Mouse (Mus musculus) midbrain, embryonic 15.5 days (tissue): Measurements from ENCODE around the gene Arfgap2. TPM values are rescaled to one million over a fixed set of nuclear protein-coding genes. Genes with fewer than 3 reads are reported as not detected.

Experiments
- ATAC-seq: fragments of 200-750 bp; cut with Nextera tagmentation; replicated peaks from 2 replicates; pipeline ENCODE4 v1.8.0; 2017; ENCODE audit warnings: moderate TSS enrichment
- H3K27ac ChIP-seq: fragments of 300-500 bp; sonication (generic); 2 replicates; pipeline ENCODE4 v1.5.1; 2015; ENCODE audit warnings: mild to moderate bottlenecking, inconsistent platforms
- H3K27me3 ChIP-seq: fragments of 300-500 bp; sonication (generic); replicated peaks from 2 replicates; pipeline ENCODE4 v1.6.1; 2015; ENCODE audit warnings: inconsistent platforms
- H3K36me3 ChIP-seq: fragments of 300-500 bp; sonication (generic); replicated peaks from 2 replicates; pipeline ENCODE4 v1.6.1; 2015; ENCODE audit warnings: inconsistent platforms
- H3K4me1 ChIP-seq: fragments of 300-500 bp; sonication (generic); 2 replicates; pipeline ENCODE4 v1.6.1; 2015; ENCODE audit warnings: inconsistent platforms
- H3K4me2 ChIP-seq: fragments of 300-500 bp; sonication (generic); 2 replicates; pipeline ENCODE4 v1.6.1; 2015; ENCODE audit warnings: inconsistent platforms, mild to moderate bottlenecking, moderate library complexity
- H3K4me3 ChIP-seq: fragments of 300-500 bp; sonication (generic); 2 replicates; pipeline ENCODE4 v1.5.1; 2015; ENCODE audit warnings: mild to moderate bottlenecking, inconsistent platforms
- H3K9ac ChIP-seq: fragments of 300-500 bp; sonication (generic); 2 replicates; pipeline ENCODE4 v1.6.1; 2015; ENCODE audit warnings: mild to moderate bottlenecking, inconsistent platforms
- H3K9me3 ChIP-seq: fragments of 300-500 bp; sonication (generic); 2 replicates; pipeline ENCODE4 v1.6.1; 2016; ENCODE audit warnings: inconsistent platforms
- WGBS: fragments of 180-500 bp; shearing (Covaris S2); methylation state at CpG from one replicate; pipeline ENCODE4 v1.1.7; 2015; ENCODE audit warnings: mixed read lengths; 5-methylcytosine and 5-hydroxymethylcytosine counted together
- polyA plus RNA-seq: library from polyadenylated mRNA; unstranded; fragments of >200 nt; fragmentation: Nextera tagmentation; extraction: Ambion mirVana; gene quantifications from 2 replicates; pipeline ENCODE4 v1.2.1, GENCODE M21; 2015

Arfgap2 gene
- polyA plus RNA-seq, 1 experiment from 2014 or later: 76.1 TPM

DNA sequence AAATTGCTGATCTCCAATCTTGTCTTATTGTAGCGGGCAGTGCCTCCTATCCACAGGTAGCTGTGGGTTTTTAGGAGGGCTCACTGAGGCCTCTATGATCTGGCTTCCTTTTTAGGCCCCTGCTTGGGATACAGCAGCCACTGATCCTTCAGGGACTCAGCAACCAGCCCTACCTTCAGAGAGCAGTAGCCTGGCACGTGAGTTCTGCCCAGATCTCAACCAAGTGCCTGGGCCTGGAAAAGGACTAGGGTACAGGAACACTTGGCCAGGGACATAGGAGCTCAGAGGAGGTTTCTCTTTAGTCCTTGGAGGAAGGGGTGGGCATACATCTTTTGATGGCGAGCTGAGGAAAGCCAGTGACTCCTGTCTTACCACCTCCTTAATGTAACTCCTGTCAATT, 3.3 kb downstream of the Arfgap2 start:
- Histone ChIP-seq H3K27me3 (no peaks in the 10 kb centered on the region), H3K4me3 (no peak overlapping the region), H3K27ac (no peak overlapping the region), H3K9ac (no peak overlapping the region), H3K4me2 (no peak overlapping the region), H3K9me3 (no peaks in the 10 kb centered on the region), H3K4me1 (peaks cover 20% of the 10 kb centered on the region), H3K36me3 (peaks cover 53% of the 10 kb centered on the region)
- ATAC-seq: no peak
- WGBS: 94% methylated on average over 3 of the region's 3 CpGs

DNA sequence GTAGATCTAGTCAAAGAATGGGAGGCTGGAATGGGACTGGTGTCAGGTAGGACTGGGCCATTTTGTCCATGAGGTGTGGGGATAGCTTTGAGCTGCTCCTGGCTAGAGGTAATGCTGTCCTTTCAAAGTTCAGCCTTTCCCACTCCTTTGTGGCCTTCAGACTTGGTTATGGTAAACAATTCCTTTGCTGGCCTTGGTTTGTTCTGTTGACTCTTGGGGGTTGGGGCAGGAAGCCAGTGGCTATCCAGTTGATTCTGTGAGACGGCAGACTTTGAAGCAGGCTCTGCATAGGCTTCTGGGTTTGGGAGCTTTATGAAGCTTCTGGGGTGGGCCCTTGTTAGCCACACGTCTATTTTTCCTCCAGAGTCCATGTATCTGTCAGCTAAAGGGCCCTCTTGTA, 3.9 kb downstream of the Arfgap2 start:
- no peaks in the 10 kb centered on the region for H3K9me3 ChIP-seq
- H3K27me3 ChIP-seq: no peaks in the 10 kb centered on the region
- no peak overlapping the region for H3K9ac ChIP-seq
- H3K36me3 ChIP-seq: peaks cover 60% of the 10 kb centered on the region
- 83% methylated on average over 2 of the region's 2 CpGs for WGBS
- H3K4me2 ChIP-seq: no peak overlapping the region
- H3K4me3 ChIP-seq: no peak overlapping the region
- H3K27ac ChIP-seq: no peak overlapping the region
- no peak for ATAC-seq
- H3K4me1 ChIP-seq: peaks cover 20% of the 10 kb centered on the region

DNA sequence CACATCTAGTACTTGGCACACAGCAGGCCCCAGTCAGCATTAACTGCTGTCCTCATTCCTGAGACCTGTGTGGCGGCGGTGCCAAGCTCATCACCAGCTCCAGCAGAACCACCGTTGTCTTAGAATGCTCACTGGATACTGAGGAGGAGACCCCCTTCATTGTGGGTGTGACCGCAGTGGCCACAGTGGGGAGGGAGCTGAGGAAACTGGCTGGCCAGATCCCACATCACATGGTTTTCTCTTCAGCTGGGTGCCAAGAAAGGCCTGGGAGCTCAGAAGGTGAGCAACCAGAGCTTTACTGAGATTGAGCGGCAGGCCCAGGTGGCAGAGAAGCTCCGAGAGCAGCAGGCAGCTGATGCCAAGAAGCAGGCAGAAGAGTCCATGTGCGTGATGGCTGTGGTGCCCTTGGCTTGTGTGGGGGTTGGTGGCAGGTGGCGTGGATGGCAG, 4.9 kb downstream of the Arfgap2 start:
- peaks cover 70% of the 10 kb centered on the region for H3K36me3 ChIP-seq
- peaks cover 11% of the 10 kb centered on the region for H3K4me1 ChIP-seq
- H3K4me2 ChIP-seq: no peak overlapping the region
- no peaks in the 10 kb centered on the region for H3K9me3 ChIP-seq
- no peak overlapping the region for H3K27ac ChIP-seq
- no peak overlapping the region for H3K9ac ChIP-seq
- WGBS: 95% methylated on average over 8 of the region's 8 CpGs
- no peak overlapping the region for H3K4me3 ChIP-seq
- ATAC-seq: no peak
- H3K27me3 ChIP-seq: no peaks in the 10 kb centered on the region

DNA sequence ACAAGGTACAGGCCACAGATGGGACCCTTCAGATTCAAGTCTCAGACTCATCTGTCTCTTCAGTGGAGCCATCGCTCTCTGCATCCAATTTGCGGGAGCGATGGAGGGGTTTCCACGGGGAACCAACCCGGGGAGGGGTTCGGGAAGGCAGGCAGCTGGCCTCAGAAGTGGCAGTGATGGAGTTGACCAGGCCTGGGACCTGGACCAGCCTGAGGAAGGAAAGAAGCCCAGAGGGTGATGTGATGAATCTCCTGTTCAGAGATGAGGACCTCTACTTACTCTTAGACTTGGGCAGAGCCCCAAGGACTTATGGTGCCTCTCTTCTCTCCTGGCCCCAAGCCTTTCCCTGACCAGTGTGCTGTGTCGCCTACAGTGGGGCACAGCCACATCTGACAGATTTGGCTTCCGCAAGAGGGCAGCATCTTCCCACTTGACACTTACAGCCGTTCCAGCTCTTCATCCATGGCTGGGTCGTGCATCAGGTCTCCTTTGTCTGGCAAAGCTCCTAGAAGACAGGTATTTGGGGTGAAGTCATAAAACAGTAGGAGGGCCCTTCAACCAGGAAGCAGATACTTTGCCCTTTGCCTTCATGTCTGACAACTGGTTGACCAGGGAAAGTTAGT, 14.1 kb downstream of the Arfgap2 start:
- H3K27me3 ChIP-seq: no peaks in the 10 kb centered on the region
- no peak overlapping the region for H3K9ac ChIP-seq
- H3K4me1 ChIP-seq: no peaks in the 10 kb centered on the region
- H3K36me3 ChIP-seq: peaks cover 19% of the 10 kb centered on the region
- no peaks in the 10 kb centered on the region for H3K9me3 ChIP-seq
- no peak overlapping the region for H3K4me2 ChIP-seq
- 41% methylated on average over 10 of the region's 10 CpGs for WGBS
- no peak overlapping the region for H3K27ac ChIP-seq
- H3K4me3 ChIP-seq: no peak overlapping the region
- ATAC-seq: peak; percentile 69

DNA sequence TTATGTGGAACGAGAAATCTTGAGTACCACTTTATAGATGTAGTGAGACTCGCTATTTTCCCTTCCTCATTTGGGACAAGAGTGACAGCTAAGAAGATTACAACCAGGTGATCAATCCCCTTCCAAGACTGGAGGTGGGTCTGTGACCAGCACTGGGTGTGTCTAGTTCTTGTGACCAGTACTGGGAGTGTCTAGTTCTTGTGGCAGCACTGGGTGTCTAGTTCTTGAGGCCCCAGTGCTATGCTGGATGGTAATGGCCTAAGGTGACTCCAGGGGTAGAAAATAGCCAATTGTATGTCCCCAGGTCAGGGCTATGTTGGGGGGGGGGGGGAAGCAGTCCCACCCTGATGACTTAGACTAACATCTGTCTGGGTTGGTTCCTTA, 14.6 kb downstream of the Arfgap2 start:
- H3K9me3 ChIP-seq: no peaks in the 10 kb centered on the region
- H3K9ac ChIP-seq: no peak overlapping the region
- WGBS: 85% methylated on average over 2 of the region's 2 CpGs
- peaks cover 14% of the 10 kb centered on the region for H3K36me3 ChIP-seq
- H3K27ac ChIP-seq: no peak overlapping the region
- ATAC-seq: no peak
- no peak overlapping the region for H3K4me3 ChIP-seq
- H3K27me3 ChIP-seq: no peaks in the 10 kb centered on the region
- no peaks in the 10 kb centered on the region for H3K4me1 ChIP-seq
- no peak overlapping the region for H3K4me2 ChIP-seq

DNA sequence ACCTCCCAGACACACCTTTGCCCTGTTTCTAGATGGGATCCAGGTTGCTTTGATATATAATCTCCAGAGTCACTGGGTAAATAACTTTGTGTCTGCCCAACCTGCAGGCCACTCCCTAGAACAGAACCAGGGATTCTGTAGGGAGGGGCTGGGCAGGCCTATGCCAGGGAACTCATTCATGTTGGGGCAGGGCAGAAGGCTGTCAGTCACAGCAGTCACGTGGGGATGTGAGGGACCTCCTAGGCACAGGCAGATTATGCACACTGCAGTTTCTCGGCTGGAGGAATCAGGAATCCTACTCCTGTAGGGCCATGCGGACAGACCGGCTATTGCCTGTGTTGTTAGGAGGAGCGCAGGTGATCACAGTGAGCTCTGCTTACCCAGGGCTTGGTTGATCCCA, 16.6 kb downstream of the Arfgap2 start:
- WGBS: 48% methylated on average over 5 of the region's 5 CpGs
- Histone ChIP-seq H3K4me2 (no peak overlapping the region), H3K4me1 (peaks cover under 1% of the 10 kb centered on the region; the same call in 1 of the 2 replicates), H3K27me3 (no peaks in the 10 kb centered on the region), H3K36me3 (no peaks in the 10 kb centered on the region; the same call in 1 of the 2 replicates), H3K27ac (no peak overlapping the region), H3K4me3 (no peak overlapping the region), H3K9me3 (no peaks in the 10 kb centered on the region), H3K9ac (no peak overlapping the region)
- ATAC-seq: no peak

DNA sequence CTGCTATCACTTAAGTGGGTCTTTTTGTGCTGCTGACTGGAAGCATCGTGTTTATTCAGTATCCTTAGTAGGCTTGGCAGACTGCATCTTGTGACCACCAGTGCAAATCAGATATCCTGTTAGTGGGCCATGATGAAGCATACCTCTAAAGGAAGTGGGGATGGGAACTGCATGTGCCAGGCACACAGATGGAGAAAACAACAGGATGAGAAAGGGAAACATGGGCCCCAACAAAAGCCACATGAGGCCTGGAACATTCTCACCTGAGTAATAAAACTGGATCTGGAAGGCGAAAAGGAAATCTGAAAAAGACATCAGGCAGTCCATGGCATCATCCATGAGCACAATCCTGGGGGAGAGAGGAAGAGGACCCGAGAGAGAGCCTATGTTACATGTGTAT, 19.2 kb downstream of the Arfgap2 start:
- no peaks in the 10 kb centered on the region for H3K36me3 ChIP-seq
- no peaks in the 10 kb centered on the region for H3K27me3 ChIP-seq
- H3K9ac ChIP-seq: no peak overlapping the region
- H3K4me2 ChIP-seq: no peak overlapping the region
- no peak overlapping the region for H3K4me3 ChIP-seq
- ATAC-seq: no peak
- no peaks in the 10 kb centered on the region for H3K9me3 ChIP-seq
- peaks cover 2% of the 10 kb centered on the region; the same call in 1 of the 2 replicates for H3K4me1 ChIP-seq
- peak overlapping the region; percentile 32; the same call in 1 of the 2 replicates for H3K27ac ChIP-seq
- WGBS: 80% methylated on average over 3 of the region's 3 CpGs

DNA sequence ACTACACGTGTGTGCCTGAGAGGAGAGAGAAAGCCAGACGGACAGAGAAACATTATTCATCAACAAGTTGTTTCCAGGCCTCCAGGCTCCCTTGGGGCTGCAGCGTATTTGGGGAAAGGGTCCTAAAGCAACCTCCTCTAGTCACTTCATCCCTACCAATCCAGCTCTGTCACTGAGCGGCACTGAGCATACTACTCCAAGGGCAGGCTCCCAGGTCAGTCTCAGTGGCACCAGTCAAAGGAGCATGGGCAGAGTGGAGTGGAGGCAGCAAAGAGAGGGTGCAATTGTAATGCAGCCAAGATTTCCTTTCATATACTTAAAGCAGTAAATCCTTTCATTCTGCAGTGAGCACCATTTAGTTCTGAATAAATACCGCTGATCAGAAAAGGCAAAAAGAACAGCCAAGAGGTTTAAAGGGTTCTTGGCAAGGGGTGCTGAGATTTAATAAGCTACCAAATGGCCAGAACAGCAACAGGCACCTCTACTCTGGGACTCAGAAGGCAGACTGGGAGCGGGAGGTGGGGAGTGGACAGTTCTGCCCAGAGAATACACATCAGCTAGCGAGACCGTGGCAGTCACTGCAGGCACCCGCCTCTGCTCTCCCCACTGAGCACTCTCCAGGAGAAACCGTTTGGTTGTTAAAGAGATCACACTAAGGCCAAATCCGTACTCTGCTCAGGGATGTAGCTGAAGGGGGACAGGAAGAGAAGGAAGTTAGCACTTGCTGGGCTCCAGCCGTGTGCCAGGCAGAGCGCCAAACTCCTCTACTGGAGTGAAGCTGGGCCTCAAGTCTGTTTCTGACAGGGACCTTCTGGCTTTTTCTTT, 19.8 kb downstream of the Arfgap2 start:
- Histone ChIP-seq H3K9me3 (no peaks in the 10 kb centered on the region), H3K27ac (peak overlapping the region; percentile 32; the same call in 1 of the 2 replicates), H3K4me3 (no peak overlapping the region), H3K9ac (no peak overlapping the region), H3K4me2 (no peak overlapping the region), H3K36me3 (no peaks in the 10 kb centered on the region), H3K4me1 (peaks cover 2% of the 10 kb centered on the region; the same call in 1 of the 2 replicates), H3K27me3 (no peaks in the 10 kb centered on the region)
- 55% methylated on average over 13 of the region's 13 CpGs for WGBS
- ATAC-seq: peak; percentile 21; the same call in 1 of the 2 replicates

DNA sequence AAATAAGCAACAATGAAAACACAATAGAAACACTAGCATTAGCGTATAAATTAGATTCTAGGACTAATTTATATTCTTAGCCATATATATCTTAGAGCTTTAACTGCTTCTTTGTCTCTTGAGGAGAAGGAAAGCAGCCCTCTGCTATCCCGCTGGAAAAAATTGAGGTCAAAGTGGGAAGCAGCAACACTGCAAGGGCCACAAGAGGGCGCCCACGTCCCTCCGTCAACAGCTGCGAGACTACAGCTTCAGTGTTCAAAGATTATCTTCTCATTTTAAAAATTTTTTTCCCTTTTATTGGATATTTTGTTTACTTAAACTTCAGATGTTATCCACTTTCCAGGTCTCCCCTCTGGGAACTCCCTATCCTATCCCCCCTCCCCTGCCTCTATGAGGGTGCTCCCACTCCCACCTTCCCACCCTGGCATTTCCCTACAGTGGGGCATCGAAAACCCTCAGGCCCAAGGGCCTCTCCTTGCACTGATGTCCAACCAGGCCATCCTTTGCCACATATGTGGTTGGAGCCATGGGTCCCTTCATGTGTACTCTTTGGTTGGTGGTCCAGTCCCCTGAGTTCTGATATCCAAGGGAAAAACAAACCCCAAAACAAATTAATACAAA, 21.2 kb downstream of the Arfgap2 start:
- Histone ChIP-seq H3K4me3 (no peak overlapping the region), H3K9me3 (no peaks in the 10 kb centered on the region), H3K27me3 (no peaks in the 10 kb centered on the region), H3K27ac (no peak overlapping the region), H3K36me3 (no peaks in the 10 kb centered on the region), H3K9ac (no peak overlapping the region), H3K4me2 (no peak overlapping the region), H3K4me1 (peaks cover 2% of the 10 kb centered on the region; the same call in 1 of the 2 replicates)
- WGBS: 15% methylated on average over 7 of the region's 7 CpGs
- ATAC-seq: peak; percentile 57; the same call in 1 of the 2 replicates

DNA sequence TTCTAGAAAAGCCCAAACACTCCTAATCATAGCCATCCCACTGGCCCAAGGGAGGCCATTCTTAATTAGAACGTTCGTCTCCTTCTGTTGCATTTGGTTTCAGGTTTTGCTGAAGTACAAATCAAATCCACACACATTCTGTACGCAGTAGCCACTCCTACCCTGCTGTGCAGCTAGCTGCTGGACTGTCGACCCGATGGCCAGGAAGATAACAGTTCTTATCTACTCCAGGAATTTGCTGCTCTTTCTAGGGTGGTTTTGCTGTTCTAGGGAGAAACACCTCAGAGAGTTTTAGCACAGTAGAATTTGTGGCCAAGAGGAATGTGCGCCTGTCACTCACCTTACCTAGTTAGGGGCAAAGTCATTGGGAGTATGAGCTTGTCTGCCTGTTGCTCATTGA, 22.8 kb downstream of the Arfgap2 start:
- H3K27me3 ChIP-seq: no peaks in the 10 kb centered on the region
- no peak overlapping the region for H3K4me3 ChIP-seq
- H3K36me3 ChIP-seq: no peaks in the 10 kb centered on the region
- no peak for ATAC-seq
- no peaks in the 10 kb centered on the region for H3K9me3 ChIP-seq
- H3K9ac ChIP-seq: no peak overlapping the region
- no peak overlapping the region for H3K4me2 ChIP-seq
- no peak overlapping the region for H3K27ac ChIP-seq
- peaks cover 2% of the 10 kb centered on the region; the same call in 1 of the 2 replicates for H3K4me1 ChIP-seq
- 85% methylated on average over 6 of the region's 6 CpGs for WGBS

DNA sequence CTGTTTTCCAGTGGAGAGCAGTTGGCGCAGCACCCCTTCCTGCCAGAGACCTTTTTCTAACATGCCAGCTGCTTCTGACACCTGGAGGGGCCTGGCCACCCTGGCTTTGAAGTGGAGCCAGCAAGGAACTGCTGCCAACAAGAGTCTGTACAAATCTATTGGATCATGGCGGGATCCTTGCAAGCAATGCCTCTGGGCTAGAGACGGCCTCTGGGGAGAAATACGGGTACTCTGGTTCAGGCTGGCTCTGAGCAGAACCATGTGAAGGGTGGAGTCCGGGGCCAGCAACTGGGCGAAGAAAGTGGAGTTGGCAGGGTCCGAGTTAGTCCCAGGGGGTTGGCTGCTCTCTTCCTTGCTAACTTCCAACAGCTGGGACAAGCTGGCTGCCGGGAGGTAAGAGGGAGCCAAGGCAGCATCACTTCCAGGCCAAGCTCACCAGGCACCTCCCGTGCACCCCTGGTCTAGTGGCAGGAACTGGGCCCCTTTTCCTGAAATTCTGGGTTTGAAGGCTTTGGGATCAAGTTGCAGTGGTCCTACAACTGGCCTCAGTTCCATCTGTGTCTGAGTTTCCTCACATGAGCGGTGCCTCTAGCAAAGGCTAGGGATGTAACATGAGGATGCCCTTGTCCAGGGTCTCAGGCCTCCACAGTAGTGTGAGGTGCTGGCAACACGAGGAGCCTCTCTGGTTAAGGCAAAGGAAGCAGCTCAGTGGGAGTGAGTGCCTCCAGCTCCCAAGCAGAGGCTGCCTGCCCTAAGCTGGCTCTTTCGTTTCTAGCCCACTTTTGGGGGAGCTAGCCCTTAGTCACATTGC, 26.6 kb downstream of the Arfgap2 start:
- no peaks in the 10 kb centered on the region for H3K27me3 ChIP-seq
- no peak overlapping the region for H3K9ac ChIP-seq
- H3K4me1 ChIP-seq: peaks cover 2% of the 10 kb centered on the region; the same call in 1 of the 2 replicates
- no peak overlapping the region for H3K4me3 ChIP-seq
- H3K9me3 ChIP-seq: no peaks in the 10 kb centered on the region
- H3K27ac ChIP-seq: no peak overlapping the region
- no peaks in the 10 kb centered on the region for H3K36me3 ChIP-seq
- ATAC-seq: 0 out of 2 replicates have a peak, but pooled peaks have one; percentile 25
- 69% methylated on average over 12 of the region's 12 CpGs for WGBS
- H3K4me2 ChIP-seq: no peak overlapping the region

DNA sequence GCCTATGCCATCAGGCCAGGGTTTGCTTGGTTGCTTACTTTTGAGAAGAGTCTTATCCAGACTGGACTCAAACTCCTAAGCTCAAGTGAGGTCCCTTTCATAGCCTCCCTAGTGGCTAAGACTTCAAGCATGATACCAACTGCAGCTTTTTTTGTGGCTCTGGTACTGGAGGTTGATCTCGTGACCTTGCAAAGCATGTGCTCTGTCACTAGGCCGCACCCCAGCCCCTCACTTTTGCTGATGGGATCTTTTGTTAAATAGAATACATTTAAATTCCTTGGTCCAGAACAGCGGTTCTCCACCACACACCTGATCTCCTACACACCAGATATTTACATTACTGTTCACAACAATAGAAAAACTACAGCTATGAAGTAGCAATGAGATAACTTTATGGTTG, 29.5 kb downstream of the Arfgap2 start:
- H3K36me3 ChIP-seq: no peaks in the 10 kb centered on the region
- no peaks in the 10 kb centered on the region for H3K9me3 ChIP-seq
- H3K4me2 ChIP-seq: no peak overlapping the region
- H3K4me1 ChIP-seq: no peaks in the 10 kb centered on the region
- no peak overlapping the region for H3K4me3 ChIP-seq
- H3K27me3 ChIP-seq: no peaks in the 10 kb centered on the region
- 94% methylated on average over 3 of the region's 3 CpGs for WGBS
- H3K27ac ChIP-seq: no peak overlapping the region
- no peak for ATAC-seq
- no peak overlapping the region for H3K9ac ChIP-seq
